Mouse (Mus musculus) kidney, adult 8-10 months (tissue): ENCODE data around the gene Lix1.
A peak's percentile ranks its signal among the peaks of the same experiment; 100 is the strongest.

Source experiments
- DNase-seq, 2 experiments: peaks; one replicate each; pipeline ENCODE4 v3.0.0; 2022

The Lix1 gene

DNA sequence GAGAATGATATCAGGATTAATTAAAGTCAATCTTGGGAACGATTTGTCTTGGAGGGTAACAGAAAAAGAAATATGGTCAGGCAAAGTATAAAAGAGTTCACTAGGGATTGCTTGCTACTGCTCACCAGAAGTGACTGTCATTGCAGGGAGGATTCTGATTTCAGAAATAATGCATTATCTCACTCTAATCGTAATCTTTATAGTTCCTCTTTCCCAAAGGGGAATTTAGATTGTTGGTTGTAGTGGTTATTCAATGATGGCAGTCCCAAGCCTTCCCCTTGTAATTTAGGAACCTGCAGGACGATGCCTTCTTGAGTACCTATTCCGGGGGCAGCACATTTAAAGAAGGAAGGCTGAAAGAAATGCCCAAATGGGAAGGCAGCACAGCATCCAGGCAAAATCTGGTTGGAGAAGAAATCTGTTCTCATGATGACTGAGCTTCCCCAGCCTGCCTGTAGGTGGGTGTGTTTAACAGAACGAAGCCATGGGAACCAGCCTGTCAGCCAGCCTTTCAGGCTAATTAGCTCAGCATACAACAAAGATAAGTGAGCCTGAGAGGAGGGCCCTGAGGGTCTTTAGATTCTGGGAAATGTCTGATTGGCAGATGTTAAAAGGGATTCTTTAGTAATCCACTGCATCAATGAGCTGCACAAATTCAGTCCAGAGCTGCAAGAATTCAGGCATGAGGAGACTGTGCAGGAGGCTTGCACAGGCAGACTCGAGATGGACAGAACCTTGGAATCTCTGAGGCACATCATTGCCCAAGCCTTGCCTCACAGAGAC, at the start of gene Lix1:
Lix1 (plus strand) TSS at position 451 of the 783 bp plus-strand sequence.
- peak; percentile 3 to 27 for DNase-seq

DNA sequence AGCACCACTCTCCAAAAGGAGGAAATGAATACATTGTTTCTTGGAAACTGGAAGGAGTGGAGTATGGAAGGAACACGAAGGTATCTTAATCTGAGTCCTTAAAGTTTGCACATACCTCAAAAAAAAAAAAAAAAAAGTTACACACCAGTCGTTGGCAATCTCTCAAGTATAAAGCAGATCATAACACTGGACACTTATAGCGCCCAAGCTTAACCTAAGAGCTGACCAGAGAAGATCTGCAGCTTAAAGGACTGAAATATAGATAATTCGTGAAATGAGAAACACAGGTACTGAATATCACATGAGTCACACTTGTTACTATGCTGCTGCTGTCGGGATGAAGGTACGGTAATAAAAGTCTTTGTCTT, 28.9 kb upstream of the Lix1 start:
- DNase-seq = no peak

DNA sequence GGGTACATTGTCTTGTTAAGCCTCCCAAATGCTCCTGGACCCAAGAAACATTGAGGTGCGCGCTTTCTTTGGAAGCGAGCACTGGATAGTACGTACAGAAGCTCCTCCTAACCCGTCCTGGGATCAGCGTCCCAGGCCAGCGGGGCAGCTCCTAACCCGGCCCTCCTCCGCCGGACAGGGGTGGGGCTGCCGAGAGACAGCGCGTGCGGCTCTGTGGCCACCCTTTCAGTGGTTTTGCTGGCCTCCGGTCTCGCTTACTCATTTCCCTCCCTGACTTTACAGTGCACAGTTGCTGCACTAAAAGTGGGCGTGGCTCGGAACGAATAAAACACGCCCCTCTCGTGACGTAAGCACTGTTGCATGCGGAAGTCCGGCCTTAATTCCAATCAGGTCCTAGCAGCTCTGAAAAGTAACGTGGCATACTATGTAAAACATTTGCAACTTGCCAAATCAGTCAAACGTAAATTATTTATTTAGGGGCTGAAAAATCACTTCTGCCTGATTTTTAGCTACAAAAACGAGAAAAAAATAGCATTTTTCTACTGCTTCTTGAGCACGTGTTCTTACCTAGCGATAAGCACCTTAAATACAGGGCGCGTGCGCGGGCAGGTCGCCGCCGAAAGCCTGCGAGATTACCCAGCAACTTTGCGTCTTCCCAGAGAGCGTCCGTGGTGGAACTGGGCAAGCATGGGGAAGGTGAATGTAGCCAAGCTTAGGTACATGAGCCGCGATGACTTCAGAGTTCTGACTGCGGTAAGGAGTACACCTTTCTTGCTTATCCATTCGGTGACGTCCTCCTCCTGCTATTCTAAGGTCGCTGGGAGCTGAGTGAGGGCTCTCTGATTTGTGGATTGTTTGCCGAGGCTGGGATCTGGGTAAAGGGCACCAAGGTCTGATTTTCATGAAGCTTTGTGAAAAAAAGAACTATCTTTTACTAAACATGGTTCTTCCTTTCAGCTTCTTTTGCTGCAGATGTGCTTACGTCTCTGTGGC, 28.3 kb upstream of the Lix1 start, which contains the start of gene Riok2:
Riok2 (plus strand) TSS at position 392 of the 993 bp plus-strand sequence.
- peak; percentile 97 to 99 for DNase-seq

DNA sequence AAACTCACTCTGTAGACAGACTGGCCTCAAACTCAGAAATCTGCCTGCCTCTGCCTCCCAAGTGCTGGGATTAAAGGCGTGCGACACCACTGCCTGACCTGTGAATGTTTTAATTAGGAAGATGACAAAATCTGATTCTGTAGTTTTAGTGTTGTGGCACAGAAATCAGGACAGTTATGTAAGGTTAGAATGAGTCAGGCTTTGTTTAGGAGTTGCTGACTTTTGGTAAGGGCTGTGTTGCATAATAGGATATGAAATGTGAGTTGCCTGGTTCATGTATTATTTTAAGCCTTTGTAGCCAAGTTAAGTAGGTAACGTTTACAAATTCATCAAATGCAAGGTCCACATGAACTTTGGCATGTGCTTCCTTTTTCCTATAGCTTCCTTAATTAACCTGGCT, 26.9 kb upstream of the Lix1 start:
- DNase-seq = no peak

DNA sequence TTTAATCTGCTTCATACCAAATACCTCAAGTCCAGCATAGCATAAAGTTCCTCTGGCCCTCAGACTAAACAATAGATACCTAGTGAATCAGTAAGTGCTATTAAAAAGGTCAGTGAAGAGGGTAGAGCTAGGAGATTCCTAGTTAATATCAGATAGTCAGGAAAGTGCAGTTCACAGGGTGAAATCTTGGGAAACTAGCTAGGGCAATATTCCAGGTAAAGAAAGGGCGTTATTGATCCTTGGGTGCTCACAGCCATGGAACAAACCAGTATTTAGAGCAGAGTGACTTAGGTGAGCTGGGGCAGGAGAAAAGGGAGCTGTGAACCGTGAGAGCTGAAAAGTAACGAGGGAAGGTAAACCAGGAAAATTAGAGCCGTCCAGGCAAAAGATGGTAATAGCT, 18.8 kb upstream of the Lix1 start:
- no peak for DNase-seq

DNA sequence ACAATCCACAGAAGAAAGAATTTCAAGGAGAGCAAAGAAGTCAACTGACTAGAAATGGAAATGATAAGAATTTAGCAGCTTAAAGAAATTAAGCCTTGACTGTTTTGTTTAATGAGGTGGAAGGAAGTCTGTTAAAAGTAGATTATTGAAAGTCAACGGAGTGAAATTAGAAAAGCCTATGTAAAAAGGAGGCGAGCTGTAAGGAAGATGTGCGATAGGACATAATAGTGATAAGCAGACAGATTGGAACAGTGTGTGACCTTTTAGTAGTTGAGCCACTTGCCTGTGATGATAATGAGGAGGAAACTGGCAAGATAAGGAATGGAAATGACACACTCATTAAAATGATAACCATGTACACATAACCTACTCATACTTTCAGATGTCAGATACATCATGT, 18.0 kb upstream of the Lix1 start:
- DNase-seq = no peak

DNA sequence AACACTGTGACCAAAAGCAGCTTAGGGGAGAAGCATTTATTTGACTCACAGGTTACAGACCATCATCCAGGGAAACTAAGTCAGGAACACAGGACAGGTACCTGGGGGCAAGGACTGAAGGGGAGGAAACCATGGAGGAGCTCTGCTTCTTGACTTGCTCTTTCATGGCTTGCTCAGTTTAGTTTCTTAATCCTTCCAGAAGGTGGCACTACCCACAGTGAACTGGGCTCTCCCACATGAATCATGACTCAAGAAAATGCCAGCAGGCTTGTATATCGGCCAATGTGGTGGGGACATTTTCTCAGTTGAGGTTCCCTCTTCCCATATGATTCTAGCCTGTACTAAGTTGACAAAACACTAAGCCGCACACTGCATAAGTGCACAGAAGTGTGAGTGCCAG, 16.4 kb upstream of the Lix1 start:
- DNase-seq = no peak

DNA sequence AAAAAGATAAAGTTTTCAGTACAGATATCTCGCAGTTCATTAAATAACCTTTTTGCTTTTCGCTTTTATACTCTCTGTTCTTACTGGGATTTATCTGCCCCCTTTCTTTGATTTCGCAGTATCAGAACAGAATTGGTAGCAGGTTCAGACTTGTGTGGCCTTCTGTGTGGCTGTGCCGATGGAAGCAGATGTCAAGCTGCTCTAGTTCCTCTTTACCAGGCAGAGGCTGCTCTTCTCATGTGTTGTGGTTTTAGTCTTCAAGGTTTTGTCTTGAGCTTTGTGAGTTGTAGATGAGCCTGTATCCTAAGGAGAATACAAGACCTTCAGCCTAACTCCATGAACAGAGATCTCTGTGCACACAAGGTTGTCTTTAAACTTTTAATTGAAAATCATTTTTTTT, 10.6 kb upstream of the Lix1 start:
- no peak for DNase-seq

DNA sequence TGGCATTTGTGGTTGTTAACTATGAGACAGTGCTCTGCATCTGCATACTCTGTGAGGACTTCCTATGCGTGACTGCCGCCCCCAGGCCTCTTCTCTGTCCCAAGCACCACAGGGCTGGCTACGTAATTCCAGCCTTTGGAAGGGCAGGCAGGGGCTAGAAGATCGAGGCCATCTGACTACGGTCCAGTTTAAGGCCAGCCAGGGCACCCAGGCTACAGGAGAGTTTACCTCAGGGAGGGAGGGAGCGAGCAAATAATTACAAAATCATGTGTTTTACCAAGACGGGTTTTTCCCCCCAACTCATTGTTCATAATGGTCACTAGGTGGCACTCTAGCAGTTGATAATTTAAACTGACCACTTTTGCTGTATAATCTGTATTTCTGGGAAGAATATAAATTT, 9.6 kb upstream of the Lix1 start:
- DNase-seq = peak; percentile 17 to 27

DNA sequence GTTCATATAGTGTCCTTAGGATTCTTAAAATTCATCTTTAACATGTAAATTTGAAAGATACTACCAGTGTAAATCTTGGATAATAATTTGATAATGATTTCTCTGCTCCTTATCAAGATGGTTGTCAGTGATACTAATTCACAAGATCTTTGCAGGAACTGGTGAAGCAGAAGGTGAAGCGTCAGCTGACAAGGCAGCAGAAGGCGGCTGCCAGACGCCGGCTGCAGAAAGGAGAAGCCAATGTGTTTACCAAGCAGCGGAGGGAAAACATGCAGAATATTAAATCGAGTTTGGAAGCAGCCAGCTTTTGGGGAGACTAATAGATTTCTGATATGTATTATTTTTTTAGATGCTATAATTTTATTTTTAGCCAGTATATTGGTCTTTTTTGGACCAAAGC, 9.2 kb upstream of the Lix1 start:
- DNase-seq = no peak

DNA sequence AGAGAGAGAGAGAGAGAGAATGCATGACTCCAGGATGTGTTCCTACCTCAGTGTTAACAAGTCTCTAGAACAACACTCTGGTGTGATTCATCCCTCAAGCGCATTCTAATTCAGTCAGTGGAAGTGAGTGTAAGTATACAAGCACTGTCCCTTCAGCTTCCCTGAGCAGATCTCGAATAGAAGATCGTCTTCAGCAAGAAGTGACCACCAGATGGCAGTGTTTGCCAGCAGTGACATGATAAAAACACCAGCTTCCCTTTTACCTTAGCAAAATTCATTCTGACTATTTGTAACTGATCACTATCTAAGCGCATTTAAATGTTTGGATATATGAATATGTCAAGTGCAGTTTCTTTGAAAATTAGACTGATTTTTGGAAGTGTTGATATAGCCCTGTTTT, 8.1 kb upstream of the Lix1 start:
- DNase-seq = peak; percentile 56 to 75

DNA sequence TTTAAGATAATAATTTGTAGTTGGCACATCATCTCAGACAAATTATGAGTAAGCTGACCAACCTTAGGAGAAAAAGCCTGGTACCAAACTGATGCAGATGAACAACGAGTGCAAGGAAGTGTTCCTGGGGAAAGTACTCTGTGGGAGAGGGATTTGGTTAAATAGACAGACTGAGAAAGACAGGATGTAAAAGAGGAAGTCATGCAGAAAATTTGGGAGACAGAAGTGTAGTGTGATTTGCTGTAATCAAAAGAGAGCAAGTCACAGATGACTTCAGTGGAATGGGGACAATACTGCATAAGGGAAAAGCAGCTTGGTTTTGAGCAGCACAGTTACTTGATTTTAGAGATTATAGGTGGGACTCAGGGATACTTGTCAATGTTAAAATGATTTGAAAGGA, 5.6 kb upstream of the Lix1 start:
- DNase-seq = no peak

DNA sequence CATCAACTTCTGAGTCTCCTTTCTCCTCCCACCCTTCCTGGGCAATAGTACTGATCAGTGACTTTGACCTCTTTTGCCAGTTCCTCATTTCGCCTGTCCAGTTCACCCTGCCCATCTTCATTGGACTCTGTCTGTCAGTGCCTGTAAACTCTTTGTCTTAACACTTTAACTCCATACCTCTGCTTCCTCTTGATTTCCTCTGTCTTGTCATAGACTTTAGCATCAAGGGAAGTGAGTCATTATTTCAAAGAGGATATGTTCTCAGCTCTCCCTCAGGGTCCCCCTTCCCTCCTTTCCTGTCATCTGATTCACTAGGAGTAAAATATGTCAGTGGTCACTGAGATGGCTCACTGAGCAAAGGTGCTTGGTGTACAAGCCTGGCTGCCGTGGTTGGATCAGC, 3.8 kb upstream of the Lix1 start:
- no peak for DNase-seq

DNA sequence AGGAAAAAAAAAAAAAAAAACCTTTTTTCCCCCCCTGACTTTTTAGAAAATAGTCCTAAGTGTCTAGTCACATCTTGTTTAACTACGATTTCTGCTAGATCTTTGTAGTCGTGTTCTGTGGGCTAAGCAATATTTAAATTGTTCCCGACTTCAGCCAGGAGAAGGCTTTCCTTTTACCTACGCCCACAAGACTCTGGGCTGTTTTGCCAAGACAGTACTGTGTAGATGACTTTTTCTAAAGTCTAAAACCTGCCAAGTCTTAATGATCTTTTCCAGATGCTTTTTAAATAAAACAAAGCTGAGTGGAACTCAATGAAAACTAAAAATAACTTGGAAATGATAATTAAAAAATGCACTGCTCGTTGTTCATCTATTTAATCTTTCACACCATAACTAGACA, 566 bp downstream of the Lix1 start:
- DNase-seq = no peak

DNA sequence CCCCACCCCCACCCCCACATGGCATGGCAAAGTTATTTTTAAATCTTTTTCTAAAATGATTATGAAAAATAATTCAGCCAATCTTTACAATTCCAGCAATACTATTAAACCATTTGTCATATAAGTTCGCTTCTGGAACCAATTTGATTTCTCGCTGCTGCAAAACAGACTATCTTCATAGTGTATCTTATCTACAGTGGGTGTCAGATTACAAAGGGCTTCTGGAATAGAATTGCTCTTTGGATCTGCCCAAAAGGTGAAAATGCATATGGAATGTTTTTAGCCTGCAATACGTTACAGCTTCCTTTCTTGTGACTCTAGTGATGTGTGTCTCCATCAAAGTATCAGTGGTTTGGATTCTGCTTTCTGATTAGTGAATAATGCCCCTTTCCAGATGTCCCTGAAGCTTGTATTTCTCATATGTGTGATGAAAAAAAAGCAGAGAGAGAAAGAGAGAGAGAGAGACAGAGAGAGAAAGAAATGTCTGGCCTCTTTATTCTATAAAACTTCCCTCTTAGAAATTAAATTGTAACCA, 1.2 kb downstream of the Lix1 start:
- no peak for DNase-seq

DNA sequence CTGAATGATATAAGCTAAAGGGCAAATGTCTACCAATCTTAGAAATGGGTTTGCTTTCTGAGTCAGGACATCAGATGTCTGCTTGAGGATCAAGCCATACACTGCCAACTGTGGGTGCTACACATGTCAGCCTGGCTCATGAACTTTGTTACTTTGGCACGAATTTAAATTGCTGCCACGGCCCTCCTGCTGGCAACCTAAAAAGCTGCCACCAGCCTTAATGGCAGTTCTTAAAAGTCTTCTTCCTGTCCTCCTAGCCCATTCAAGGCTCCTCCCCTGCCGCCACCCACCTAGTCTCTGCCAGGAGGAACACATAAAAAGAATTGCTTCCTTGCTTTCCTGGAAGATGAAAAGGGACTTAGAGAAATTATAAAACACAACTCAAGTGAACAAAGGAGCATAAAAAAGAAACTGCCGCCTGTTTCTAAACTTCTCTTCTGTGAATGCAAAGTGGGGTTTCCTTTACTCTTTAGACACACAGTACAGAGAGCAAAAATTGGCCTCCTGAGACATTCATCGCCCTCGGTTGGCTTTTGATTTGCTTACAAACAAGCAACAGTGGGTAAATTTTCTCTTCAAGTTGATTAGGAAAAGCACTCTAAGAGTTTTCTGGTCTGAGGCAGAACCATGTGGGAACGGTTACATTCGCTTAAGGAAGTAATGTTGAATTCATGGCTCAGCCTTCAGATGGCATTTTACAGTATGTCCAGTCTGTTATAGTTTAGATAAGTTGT, 2.5 kb downstream of the Lix1 start:
- DNase-seq = peak; percentile 12 to 24

DNA sequence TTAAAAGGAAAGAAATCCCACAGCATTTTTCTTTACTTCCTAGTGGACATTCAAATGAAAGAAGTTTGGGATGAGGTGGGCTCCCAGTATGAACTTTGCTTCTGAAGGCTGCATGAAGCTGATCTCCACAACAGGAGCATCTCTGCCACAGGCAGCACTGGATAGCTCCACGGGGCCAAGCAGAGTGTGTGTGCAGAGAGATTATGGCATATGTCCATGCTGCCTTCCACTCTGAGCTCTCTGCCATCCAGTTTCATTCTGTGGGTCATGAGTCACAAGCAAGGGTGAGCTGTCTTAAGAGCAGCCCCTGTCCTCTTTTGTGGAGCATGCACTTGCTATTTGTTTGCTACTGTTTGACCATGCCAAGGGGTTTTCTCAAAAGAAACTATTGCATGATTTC, 3.1 kb downstream of the Lix1 start:
- no peak for DNase-seq

DNA sequence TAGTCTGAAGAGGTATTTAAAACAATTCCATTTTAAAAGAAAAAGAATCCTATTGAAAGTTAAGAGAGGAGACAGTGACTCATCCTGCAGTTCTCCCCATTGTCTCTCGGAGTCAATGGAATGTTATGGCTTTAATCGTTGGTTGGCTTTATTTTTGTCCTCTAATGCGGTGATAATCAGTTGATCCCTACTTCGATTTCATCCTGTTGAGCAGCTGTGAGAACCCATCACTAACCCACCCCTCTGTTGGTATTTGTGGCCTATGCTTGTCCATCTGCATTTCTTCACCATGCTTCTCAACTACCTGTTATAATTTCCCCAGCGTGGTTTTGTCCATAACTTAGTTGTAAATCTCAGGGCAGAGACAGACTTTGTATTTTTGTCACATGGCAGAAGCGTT, 5.7 kb downstream of the Lix1 start:
- no peak for DNase-seq

DNA sequence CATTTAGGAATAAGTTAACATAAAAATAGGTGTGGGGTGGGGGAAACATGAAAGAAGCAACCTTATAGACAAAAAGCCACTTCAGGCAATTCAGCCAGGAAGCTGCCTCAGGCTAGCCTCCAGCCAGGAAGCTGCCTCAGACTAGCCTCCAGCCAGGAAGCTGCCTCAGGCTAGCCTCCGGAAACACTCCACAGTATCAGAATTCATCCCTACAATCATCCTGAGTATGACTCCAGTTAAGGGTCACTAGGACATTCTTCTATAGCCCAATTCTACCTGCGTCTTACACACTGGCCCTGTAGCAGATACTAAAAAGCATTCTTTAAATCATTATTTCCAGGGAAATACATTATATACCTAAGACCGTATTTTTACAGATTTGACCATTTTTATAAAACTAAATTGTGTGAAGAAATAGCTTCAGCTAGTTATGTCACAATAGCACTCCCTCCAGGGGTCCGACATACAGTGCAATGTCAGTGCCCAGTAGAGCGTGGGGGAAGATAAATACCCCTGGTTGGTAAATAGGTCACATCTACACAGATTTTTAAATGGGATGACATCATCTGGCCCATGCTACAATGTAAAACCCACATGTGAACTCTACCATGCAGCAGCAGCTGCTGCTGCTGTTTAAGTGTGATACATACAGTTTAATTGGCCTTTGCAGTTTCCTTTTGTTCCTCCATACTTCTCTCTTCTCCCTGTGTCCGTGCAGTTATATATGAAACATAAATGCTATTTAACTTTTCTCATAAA, 6.4 kb downstream of the Lix1 start:
- no peak for DNase-seq

DNA sequence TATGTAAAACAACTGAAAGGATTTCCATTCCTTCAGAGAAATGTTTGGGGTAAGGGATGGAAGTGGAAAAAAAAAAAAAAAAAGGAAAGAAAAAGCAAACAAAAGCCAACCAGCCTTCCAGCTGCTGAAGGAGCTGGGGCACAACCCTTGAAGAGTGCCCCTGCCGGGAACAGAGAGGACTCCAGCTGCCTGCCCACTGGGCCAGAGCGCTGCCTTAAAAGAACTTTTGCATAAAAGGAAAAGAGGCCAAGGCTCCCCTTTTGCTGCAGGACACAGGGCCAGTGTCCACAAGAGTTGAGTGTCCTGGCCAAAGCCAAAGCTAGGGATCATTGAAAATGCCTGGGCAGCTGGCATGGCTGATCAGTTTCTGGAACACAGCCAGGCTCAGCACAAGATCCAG, 7.1 kb downstream of the Lix1 start:
- DNase-seq = no peak

DNA sequence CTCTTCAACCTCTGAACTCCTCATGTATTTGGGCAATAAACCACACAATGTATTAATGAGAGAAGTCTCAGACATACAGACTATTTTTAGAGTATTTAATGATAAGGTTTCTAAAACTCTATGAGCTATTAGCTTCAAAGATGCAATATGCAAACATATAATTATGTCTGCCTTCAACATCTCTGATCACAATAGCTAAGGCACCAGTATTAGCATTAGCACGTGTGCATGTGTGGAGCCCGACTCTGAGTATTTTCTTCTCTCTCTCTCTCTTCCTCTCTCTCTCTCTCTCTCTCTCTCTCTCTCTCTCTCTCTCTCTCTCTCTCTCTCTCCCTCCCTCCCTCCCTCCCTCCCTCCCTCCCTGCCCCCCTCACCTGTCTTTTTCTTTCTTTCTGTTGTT, 9.0 kb downstream of the Lix1 start:
- DNase-seq = no peak

DNA sequence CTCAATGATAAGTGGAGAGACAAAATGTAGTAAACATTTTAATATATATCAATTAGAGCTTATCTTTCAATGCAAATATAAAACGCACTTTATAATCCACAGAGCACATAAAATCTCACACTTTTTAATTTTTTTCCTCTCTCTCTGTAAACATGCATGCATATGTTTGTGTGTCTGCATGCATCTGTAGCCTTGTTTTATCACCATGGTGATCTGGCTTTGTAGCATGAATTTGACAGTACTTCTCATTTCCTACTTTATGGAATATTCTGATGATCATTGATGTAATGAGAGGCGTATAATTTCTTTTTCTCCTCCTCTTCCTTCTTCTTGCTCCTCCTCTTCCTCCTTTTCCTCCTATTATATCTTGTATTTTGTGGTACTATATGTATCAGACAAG, 9.7 kb downstream of the Lix1 start:
- DNase-seq = no peak
